Mouse (Mus musculus): ENCODE measurements around the gene Ambra1. TPM values are rescaled to one million over a fixed set of nuclear protein-coding genes. Genes with fewer than 3 reads are reported as not detected.

The Ambra1 gene
- polyA plus RNA-seq, 1 experiment from 2014 or later: 17.4 TPM

DNA sequence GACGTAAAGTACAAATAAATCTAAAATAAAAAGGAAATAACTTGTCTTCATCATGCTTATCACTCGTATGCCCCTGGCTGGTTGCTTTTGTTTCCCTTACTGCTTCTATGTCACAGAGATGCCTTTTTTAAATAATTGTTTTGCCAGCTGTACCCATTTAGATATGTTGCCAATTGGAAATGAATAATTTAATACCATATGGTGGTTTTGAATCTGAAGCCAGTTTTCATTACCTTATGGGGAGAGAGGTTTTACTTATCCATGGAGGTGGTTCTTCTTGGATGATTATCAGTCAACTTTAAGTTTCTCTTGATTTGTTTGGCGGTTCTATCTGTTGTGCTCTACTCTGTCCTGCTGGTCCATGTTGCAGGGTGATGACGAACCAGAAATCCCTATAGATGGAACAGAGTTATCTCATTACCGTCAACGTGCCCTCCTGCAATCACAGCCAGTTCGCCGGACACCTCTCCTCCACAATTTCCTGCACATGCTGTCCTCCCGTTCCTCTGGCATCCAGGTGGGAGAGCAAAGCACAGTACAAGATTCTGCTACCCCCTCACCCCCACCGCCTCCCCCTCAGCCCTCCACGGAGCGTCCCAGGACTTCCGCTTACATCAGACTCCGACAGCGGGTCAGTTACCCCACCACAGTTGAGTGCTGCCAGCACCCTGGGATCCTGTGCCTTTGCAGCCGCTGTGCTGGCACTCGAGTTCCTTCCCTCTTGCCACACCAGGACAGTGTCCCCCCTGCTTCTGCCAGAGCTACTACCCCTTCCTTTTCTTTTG lies 42.2 kb downstream of the Ambra1 start:
- no peak overlapping the region for H3K27ac ChIP-seq
- H3K27me3 ChIP-seq (ENCODE audit: insufficient read depth, poor library complexity, severe bottlenecking): no peaks in the 10 kb centered on the region
- 86% methylated on average over 17 of the region's 17 CpGs for WGBS
- no peak overlapping the region for H3K4me3 ChIP-seq
- H3K4me1 ChIP-seq: no peaks in the 10 kb centered on the region
- no peaks in the 10 kb centered on the region for H3K9me3 ChIP-seq
- H3K36me3 ChIP-seq: peaks cover 57% of the 10 kb centered on the region
- DNase-seq (ENCODE audit: low spot score): no peak

DNA sequence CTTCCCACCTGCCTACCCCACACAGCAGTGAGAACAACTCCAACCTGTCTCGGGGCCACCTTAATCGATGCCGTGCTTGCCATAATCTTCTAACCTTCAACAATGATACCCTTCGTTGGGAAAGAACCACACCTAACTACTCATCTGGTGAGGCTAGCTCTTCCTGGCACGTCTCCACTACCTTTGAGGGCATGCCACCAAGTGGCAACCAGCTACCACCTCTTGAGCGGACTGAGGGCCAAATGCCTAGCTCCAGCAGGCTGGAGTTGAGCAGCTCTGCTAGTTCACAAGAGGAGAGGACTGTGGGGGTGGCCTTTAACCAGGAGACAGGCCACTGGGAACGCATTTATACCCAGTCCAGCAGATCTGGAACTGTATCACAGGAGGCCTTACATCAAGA lies 43.4 kb downstream of the Ambra1 start:
- Histone ChIP-seq H3K9me3 (no peaks in the 10 kb centered on the region), H3K4me1 (no peaks in the 10 kb centered on the region), H3K27ac (no peak overlapping the region), H3K4me3 (no peak overlapping the region), H3K27me3 (ENCODE audit: insufficient read depth, poor library complexity, severe bottlenecking) (no peaks in the 10 kb centered on the region), H3K36me3 (peaks cover 51% of the 10 kb centered on the region)
- no peak for DNase-seq (ENCODE audit: low spot score)
- 90% methylated on average over 7 of the region's 7 CpGs for WGBS

DNA sequence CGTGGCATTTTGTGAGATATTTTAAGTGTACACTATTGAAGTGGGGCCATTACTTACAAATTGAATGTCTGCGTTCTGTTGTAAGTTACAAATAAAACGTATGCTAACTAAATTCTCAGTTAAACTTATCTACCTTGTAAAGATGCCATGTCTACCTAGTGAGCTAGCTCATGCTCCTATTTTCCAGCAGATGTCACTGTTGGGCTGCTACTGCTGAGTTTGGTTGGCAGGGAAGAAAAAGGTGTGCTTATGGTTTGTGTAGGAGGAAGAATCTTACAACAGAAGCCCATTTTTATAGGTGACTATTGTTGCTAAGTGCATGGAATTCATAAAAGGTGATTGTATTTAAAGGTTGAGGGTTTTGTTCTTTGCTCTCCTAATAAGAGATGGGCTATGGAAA lies 49.2 kb downstream of the Ambra1 start:
- WGBS: 64% methylated on average over 3 of the region's 3 CpGs
- no peaks in the 10 kb centered on the region for H3K4me1 ChIP-seq
- no peaks in the 10 kb centered on the region for H3K27me3 ChIP-seq (ENCODE audit: insufficient read depth, poor library complexity, severe bottlenecking)
- no peaks in the 10 kb centered on the region for H3K9me3 ChIP-seq
- 0 out of 2 replicates have a peak, but pooled peaks cover 3% of the 10 kb centered on the region for H3K36me3 ChIP-seq
- no peak overlapping the region for H3K4me3 ChIP-seq
- H3K27ac ChIP-seq: no peak overlapping the region
- DNase-seq (ENCODE audit: low spot score): no peak

DNA sequence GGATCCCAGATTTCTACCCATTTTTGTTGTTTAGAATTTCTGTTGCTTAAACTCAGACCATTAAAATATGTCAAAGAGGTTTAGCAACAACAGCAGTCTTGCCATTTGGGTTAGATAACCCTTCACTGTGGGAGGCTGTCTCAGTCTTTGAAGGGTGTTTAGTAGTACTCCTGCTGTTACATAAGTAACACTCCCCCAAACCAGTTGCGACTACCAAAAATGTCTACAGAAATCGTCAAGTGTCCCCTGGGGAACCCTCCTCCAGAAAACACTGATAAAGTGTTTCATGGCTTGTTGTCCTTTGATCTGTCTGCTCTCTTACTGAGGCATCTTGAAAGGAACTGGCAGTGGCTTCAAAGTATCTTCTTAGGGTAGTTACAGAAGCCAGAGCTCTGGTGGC lies 61.7 kb downstream of the Ambra1 start:
- Histone ChIP-seq H3K4me3 (no peak overlapping the region), H3K36me3 (no peaks in the 10 kb centered on the region), H3K9me3 (no peaks in the 10 kb centered on the region), H3K27me3 (ENCODE audit: insufficient read depth, poor library complexity, severe bottlenecking) (no peaks in the 10 kb centered on the region), H3K27ac (no peak overlapping the region), H3K4me1 (peaks cover 8% of the 10 kb centered on the region; the same call in 1 of the 2 replicates)
- WGBS: 15% methylated on average over 2 of the region's 2 CpGs
- no peak for DNase-seq (ENCODE audit: low spot score)

DNA sequence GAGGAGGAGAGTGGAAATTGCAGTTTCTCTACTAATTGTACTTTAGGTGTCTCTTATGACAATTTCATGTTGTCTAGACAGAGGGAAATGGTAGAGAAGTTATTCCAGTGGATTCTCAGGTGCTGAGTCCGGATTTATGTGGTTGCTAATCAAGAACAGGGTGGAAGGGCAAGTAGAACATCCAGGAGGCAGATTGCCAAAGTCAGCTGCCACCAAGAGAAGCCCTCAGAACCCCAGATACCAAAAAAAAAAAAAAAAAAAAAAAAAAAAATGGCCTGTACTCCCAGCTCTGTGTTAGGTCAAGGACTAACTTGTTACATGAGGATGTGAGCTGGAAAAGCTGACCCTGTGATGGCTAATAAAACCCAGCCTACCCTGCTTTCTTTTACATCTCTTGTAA lies 62.4 kb downstream of the Ambra1 start:
- no peaks in the 10 kb centered on the region for H3K36me3 ChIP-seq
- WGBS: 87% methylated on average over 1 of the region's 1 CpGs
- no peak for DNase-seq (ENCODE audit: low spot score)
- no peak overlapping the region for H3K27ac ChIP-seq
- peaks cover 8% of the 10 kb centered on the region; the same call in 1 of the 2 replicates for H3K4me1 ChIP-seq
- H3K27me3 ChIP-seq (ENCODE audit: insufficient read depth, poor library complexity, severe bottlenecking): no peaks in the 10 kb centered on the region
- no peak overlapping the region for H3K4me3 ChIP-seq
- H3K9me3 ChIP-seq: no peaks in the 10 kb centered on the region

DNA sequence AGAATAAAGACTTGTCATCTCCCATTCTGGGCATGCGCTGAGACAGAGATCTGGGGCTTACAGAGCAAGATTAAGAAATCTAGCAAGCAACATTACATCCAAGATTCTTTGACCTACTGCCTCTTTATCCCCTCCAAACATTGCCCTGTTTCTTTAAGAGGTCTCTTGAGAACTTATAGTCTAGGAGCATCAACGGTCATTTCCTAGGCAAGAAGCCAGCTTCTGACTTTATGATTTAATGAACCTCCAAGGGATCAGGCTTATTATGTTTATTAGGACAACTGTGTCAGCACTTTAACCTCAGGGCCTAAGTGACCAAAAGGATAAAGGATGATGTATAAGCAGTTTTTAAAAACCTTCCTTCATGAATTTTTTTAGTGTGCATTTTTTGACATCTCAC lies 64.5 kb downstream of the Ambra1 start:
- Histone ChIP-seq H3K27me3 (ENCODE audit: insufficient read depth, poor library complexity, severe bottlenecking) (no peaks in the 10 kb centered on the region), H3K27ac (no peak overlapping the region), H3K4me3 (no peak overlapping the region), H3K9me3 (no peaks in the 10 kb centered on the region), H3K4me1 (no peaks in the 10 kb centered on the region), H3K36me3 (no peaks in the 10 kb centered on the region)
- DNase-seq (ENCODE audit: low spot score): no peak
- 87% methylated on average over 2 of the region's 2 CpGs for WGBS

DNA sequence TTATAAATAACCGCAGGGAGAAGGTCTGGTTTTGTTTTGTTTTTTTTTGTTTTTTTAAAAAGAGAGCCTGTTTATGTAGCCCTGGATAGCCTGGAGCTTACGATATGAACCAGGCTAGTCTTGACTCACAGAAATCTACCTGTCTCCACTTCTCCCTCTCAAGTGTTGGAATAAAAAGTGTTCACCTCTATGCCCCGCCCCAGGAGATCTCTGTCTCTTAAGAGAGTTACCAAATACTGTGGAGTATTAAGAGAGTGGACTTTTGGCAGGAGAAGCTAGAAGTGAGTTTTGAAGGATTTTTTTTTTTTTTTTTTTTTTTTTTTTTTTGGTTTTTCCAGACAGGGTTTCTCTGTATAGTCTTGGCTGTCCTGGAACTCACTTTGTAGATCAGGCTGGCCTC lies 65.2 kb downstream of the Ambra1 start:
- no peak for DNase-seq (ENCODE audit: low spot score)
- H3K4me1 ChIP-seq: no peaks in the 10 kb centered on the region
- 84% methylated on average over 3 of the region's 3 CpGs for WGBS
- no peaks in the 10 kb centered on the region for H3K36me3 ChIP-seq
- no peaks in the 10 kb centered on the region for H3K27me3 ChIP-seq (ENCODE audit: insufficient read depth, poor library complexity, severe bottlenecking)
- H3K9me3 ChIP-seq: no peaks in the 10 kb centered on the region
- H3K4me3 ChIP-seq: no peak overlapping the region
- no peak overlapping the region for H3K27ac ChIP-seq

DNA sequence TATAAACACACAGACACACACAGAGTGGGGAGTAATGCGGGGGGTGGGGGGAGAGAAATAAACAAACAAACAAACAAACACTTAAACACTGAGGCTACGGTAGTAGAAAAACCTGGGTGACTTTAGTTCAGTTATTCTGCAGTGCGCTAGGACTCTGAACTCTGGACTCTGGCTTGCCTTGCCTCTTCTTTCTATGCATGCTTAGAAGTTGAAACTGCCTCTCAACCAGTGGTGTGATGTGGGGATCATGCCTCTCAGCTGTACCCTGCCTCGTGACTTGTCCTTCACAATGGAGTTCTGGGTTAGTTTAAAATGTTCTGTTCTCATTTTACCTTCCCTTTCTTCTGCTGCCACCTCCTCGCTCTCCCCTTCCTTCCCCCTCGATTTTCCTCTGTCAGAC lies 81.5 kb downstream of the Ambra1 start:
- DNase-seq (ENCODE audit: low spot score): no peak

DNA sequence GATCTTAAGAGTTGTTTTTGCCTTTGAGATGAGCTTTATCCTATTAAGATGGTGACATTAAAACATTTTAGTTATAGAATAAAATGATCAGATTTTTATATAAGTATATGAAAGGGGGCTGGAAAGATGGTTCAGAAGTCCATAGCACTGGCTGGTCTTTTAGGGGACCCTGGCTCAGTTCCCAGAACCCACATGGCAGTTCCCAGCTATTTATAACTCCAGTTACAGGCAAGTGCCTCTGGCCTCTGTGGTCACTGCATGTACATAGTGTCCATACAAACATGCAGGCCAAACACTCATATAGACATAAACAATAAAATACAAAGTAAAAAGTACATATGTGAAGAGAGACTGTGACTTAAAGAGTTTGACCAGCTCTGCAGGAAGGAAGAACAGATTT lies 86.8 kb downstream of the Ambra1 start:
- DNase-seq (ENCODE audit: low spot score): no peak
- peaks cover 4% of the 10 kb centered on the region; the same call in 1 of the 2 replicates for H3K36me3 ChIP-seq
- H3K27me3 ChIP-seq (ENCODE audit: insufficient read depth, poor library complexity, severe bottlenecking): no peaks in the 10 kb centered on the region
- no peak overlapping the region for H3K4me3 ChIP-seq
- H3K4me1 ChIP-seq: no peaks in the 10 kb centered on the region
- no peaks in the 10 kb centered on the region for H3K9me3 ChIP-seq
- H3K27ac ChIP-seq: no peak overlapping the region

More for the DNA sequence above, 81.5 kb downstream of the Ambra1 start:
- Histone ChIP-seq H3K27ac (no peak overlapping the region), H3K36me3 (peaks cover 20% of the 10 kb centered on the region), H3K27me3 (ENCODE audit: insufficient read depth, poor library complexity, severe bottlenecking) (no peaks in the 10 kb centered on the region), H3K9me3 (no peaks in the 10 kb centered on the region), H3K4me3 (no peak overlapping the region), H3K4me1 (no peaks in the 10 kb centered on the region)
- 89% methylated on average over 6 of the region's 6 CpGs for WGBS

DNA sequence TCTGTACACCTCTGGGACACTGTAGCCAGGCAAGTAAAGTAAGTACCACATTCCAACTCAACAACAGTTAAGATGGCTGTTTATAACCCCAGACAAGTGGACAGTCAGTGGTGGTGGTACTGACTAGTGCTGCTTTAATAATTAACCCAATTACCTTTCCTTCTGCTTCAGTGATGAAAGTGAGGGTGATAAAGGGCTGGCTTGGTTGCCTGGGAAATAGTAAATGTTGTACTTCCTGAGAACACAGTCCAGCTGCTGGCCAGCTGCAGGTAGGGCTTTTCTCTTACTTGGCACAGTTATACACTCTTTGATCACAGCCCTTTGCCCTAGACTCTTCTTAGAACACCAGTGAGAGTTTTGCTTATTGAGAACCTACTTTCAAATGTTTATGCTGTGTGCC lies 102.3 kb downstream of the Ambra1 start:
- H3K9me3 ChIP-seq: no peaks in the 10 kb centered on the region
- H3K27ac ChIP-seq: no peak overlapping the region
- peaks cover 13% of the 10 kb centered on the region for H3K4me1 ChIP-seq
- no peak for DNase-seq (ENCODE audit: low spot score)
- no peak overlapping the region for H3K4me3 ChIP-seq
- no peaks in the 10 kb centered on the region for H3K36me3 ChIP-seq
- no peaks in the 10 kb centered on the region for H3K27me3 ChIP-seq (ENCODE audit: insufficient read depth, poor library complexity, severe bottlenecking)

DNA sequence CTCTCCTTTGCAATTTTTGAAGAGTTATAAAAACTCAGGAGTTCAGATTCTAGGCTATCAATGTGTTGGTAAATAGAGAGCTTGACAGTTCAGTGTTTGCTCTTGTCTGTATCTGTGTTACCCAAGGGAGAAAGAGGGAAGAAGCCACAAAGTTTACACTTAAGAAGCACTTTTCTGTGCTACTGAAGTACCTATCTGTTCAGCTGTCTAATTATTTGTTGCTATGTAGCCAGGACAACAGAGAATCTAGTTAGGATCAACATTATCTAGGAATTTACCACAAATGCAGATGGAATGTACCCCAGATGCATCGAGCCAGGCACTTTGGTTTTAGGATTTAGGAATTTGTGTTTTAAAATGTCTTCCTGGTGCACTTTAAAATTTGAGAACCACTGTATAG lies 104.3 kb downstream of the Ambra1 start:
- no peak for DNase-seq (ENCODE audit: low spot score)
- no peaks in the 10 kb centered on the region for H3K36me3 ChIP-seq
- 58% methylated on average over 1 of the region's 1 CpGs for WGBS

DNA sequence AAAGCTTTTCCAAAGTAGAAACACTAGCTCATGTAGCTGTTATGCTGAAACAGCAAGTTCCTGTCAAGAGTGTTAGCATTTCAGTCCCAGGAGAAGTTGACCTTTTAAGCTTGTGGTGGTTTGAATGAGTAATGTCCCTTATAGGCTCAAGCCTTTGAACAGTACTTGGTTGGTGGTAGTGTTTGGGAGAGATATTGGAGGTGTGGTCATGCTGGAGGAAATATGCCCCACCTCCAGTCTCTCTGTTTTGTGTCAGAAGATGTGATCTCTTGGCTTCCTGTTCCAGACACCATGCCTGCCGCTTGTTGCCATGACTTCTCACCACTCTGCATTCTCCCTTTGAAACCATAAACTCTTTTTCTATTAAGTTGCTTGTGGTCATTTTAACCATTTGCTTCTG lies 105.1 kb downstream of the Ambra1 start:
- WGBS: 47% methylated on average over 1 of the region's 1 CpGs
- Histone ChIP-seq H3K4me3 (no peak overlapping the region), H3K27me3 (ENCODE audit: insufficient read depth, poor library complexity, severe bottlenecking) (no peaks in the 10 kb centered on the region), H3K9me3 (no peaks in the 10 kb centered on the region), H3K27ac (no peak overlapping the region), H3K4me1 (peaks cover 13% of the 10 kb centered on the region), H3K36me3 (no peaks in the 10 kb centered on the region)
- DNase-seq (ENCODE audit: low spot score): no peak

More for the DNA sequence above, 104.3 kb downstream of the Ambra1 start:
- Histone ChIP-seq H3K27ac (no peak overlapping the region), H3K4me1 (peaks cover 13% of the 10 kb centered on the region), H3K9me3 (no peaks in the 10 kb centered on the region), H3K27me3 (ENCODE audit: insufficient read depth, poor library complexity, severe bottlenecking) (no peaks in the 10 kb centered on the region), H3K4me3 (no peak overlapping the region)

DNA sequence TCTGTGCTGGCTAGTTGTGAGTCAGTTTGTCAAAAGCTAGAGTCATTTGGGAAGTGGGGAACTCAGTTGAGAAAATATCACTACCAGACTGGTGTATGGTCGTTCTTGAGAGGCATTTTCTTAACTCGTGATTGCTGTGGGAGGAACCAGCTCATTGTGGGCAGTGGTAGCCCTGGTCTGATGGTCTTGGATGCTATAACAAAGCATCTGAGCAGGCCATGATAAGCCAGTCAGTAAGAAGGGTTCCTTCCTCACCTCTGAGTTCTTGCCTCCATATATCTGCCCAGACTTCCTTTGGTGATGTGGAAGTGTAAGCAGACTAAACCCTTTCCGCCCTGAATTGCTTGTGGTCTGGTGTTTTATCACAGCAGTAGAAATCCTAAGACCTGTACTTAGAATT lies 105.7 kb downstream of the Ambra1 start:
- peaks cover 13% of the 10 kb centered on the region for H3K4me1 ChIP-seq
- H3K27me3 ChIP-seq (ENCODE audit: insufficient read depth, poor library complexity, severe bottlenecking): no peaks in the 10 kb centered on the region
- H3K36me3 ChIP-seq: no peaks in the 10 kb centered on the region
- no peak overlapping the region for H3K4me3 ChIP-seq
- H3K9me3 ChIP-seq: no peaks in the 10 kb centered on the region
- DNase-seq (ENCODE audit: low spot score): no peak
- 68% methylated on average over 3 of the region's 3 CpGs for WGBS
- H3K27ac ChIP-seq: no peak overlapping the region

DNA sequence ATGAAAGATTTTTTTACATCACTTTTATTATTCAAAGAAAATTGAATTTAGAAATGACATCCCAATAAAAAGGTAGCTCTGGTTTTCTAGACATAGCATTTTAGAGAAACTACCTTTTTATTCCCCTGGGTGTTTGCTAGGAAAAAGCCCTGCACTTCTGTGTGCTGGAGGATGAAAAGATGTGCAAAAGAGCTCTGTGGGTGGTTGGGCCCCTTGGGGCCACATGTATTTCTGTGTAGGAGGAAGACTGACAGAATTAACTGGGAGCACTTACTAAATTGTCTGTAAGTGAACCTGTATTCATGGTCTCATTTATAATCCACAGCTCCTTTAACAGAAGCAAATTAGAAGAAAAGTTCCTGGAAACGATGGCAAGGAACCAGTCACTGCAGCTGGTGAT lies 114.2 kb downstream of the Ambra1 start:
- no peak overlapping the region for H3K4me3 ChIP-seq
- WGBS: 79% methylated on average over 1 of the region's 1 CpGs

More for the DNA sequence above, 114.2 kb downstream of the Ambra1 start:
- no peak for DNase-seq (ENCODE audit: low spot score)
- Histone ChIP-seq H3K27me3 (ENCODE audit: insufficient read depth, poor library complexity, severe bottlenecking) (no peaks in the 10 kb centered on the region), H3K9me3 (no peaks in the 10 kb centered on the region), H3K36me3 (no peaks in the 10 kb centered on the region), H3K27ac (no peak overlapping the region), H3K4me1 (no peaks in the 10 kb centered on the region)
